Mouse (Mus musculus): ENCODE results near the gene Cyp2c50.
"Not testable (repeated sequence)": the region's sequence is repeated elsewhere in the genome, so short reads cannot be mapped to it uniquely, and the experiment has no call there.

Gene Cyp2c50

DNA sequence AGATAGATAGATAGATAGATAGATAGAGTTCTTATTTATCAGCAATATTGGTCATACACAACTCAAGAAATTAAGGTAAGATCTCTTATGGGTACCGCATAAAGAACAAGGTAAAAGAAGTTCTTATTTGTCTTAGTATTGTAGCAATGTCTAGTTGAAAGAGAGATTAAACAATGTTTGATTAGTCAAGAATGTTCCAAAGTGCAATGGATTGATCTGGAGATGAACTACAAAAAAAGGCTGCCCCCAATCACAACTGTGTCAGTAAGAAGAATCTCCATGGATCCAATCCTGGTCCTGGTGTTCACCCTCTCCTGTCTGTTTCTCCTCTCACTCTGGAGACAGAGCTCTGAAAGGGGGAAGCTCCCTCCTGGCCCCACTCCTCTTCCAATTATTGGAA lies at the start of gene Cyp2c50:
Gene Cyp2c50 (plus strand): TSS at position 268 of the 400 bp plus-strand sequence.
- not testable (repeated sequence) for DNase-seq (ENCODE audit: low read depth in 2 of 2, low spot score in 2 of 2)

DNA sequence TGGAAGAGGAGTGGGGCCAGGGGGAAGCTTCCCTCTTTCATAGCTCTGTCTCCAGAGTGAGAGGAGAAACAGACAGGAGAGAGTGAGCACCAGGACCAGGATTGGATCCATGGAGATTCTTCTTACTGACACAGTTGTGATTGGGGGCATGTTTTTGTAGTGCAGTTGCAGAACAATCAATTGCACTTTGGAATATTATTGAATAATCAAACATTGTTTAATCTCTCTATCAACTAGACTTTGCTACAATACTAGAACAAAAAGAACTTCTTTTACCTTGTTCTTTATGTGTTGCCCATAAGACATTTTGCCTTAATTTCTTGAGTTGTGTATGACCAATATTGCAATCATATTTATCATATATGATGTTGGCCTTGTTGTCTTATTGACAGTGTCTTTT lies 15.8 kb upstream of the Cyp2c50 start, which contains the start of gene Cyp2c54:
Gene Cyp2c54 (minus strand): TSS at position 127 of the 400 bp plus-strand sequence.
- no peak for DNase-seq (ENCODE audit: low read depth in 2 of 2, low spot score in 2 of 2)

DNA sequence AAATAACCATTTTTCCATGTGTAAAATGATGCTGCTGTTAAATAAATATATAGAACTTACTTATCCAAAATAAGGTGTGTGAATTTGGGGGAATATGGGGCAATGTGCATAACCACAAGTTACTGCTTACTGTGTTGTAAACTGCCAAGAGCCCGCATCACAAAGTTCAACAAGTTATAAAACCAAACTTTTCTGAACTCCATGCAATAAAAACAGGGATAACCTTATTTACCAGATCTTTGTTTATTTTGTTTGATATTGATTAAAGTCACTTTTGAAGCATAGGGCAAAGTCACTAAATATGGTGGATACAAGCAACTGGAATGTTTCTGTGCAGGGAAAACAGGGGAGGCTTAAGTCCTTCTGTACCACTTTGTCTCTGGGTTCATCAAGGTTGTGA lies 1.1 kb upstream of the Cyp2c50 start:
- no peak for DNase-seq (ENCODE audit: low read depth in 2 of 2, low spot score in 2 of 2)

GRCm38 (mm10) chr19:40091111-40091510 lies 1.6 kb downstream of the Cyp2c50 start:
- DNase-seq (ENCODE audit: low read depth in 2 of 2, low spot score in 2 of 2): no peak

DNA sequence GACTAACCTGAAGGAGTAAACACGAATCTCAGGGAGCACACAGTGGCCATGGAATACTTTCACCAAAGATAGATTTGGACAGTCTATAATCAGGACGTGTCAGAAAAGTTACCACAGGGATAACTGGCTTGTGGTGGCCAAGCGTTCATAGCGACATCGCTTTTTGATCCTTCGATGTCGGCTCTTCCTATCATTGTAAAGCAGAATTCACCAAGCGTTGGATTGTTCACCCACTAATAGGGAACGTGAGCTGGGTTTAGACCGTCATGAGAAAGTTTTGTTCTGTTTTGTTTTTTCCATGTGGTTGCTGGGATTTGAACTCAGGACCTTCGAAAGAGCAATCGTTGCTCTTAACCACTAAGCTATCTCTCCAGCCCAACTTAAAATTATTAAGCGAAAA lies 30.1 kb downstream of the Cyp2c50 start:
- not testable (repeated sequence) for DNase-seq (ENCODE audit: low read depth in 2 of 2, low spot score in 2 of 2)

DNA sequence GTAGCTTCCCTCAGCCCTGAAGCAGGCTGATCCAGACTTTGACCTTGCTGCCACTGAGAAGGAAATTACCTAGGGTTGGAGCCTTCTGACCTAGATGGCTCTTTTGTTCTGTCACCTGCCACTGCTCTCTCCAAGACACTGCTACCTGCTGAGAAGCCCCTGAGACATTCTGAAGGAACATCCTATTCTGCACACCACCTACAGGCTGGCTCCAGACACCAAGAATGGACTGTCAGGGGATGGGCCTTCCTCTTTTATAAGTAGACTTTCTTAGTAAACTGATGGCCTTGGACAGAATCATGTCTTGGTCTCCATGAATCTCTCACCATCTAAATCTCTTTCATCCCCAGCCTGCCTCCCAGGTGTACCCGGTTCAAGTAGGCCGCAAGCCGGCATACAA lies 35.7 kb downstream of the Cyp2c50 start:
- DNase-seq (ENCODE audit: low read depth in 2 of 2, low spot score in 2 of 2): not testable (repeated sequence)

- DNase-seq (ENCODE audit: low read depth in 2 of 2, low spot score in 2 of 2): not testable (repeated sequence)
Measured at GRCm38 (mm10) chr19:40126996-40127395, 37.5 kb downstream of the Cyp2c50 start.
